Comparison of ENCODE assay signal across 8 mouse cellular contexts in genomic region chr14:8476606-8477005, GRCm38 (mm10).
DNase-seq lines count a peak whose midpoint lies in the region; ATAC-seq lines count a peak whose summit lies in the region.

No protein-coding gene starts in this region.

- no peaks in the 10 kb centered on the region for H3K36me3 ChIP-seq in neural tube, embryonic 14.5 days (ENCODE audit: control insufficient read depth, insufficient read depth, low read length)
- H3K36me3 ChIP-seq in heart, embryonic 10.5 days: peaks cover 13% of the 10 kb centered on the region; the same call in 1 of the 2 replicates

- no peak overlapping the region for H3K27ac ChIP-seq in neural tube, embryonic 14.5 days (ENCODE audit: low read depth, low read length)
- H3K27ac ChIP-seq in heart, embryonic 10.5 days: no peak overlapping the region

- H3K4me2 ChIP-seq in neural tube, embryonic 14.5 days (ENCODE audit: low read depth, low read length): no peak overlapping the region

- H3K4me3 ChIP-seq in neural tube, embryonic 14.5 days (ENCODE audit: low read depth, low read length): no peak overlapping the region
- H3K4me3 ChIP-seq in heart, embryonic 10.5 days: no peak overlapping the region

- H3K4me1 ChIP-seq in neural tube, embryonic 14.5 days (ENCODE audit: control insufficient read depth, insufficient read depth, low read length): no peaks in the 10 kb centered on the region
- 0 out of 2 replicates have a peak, but pooled peaks cover 4% of the 10 kb centered on the region for H3K4me1 ChIP-seq in heart, embryonic 10.5 days

- peak; percentile 34 for DNase-seq in adrenal gland, postnatal 14 days
- no peak for DNase-seq in adrenal gland, adult 8-10 months
- DNase-seq in neural tube, embryonic 10.5 days (ENCODE audit: extremely low spot score, low spot score): no peak
- peak; percentile 75 to 88 for DNase-seq in layer of hippocampus, postnatal 14 days (ENCODE audit: low spot score in 2 of 2)
- no peak for DNase-seq in spleen, postnatal 4 days (ENCODE audit: low spot score in 2 of 2)
- no peak for DNase-seq in heart, embryonic 10.5 days (ENCODE audit: low spot score)
- no peak for DNase-seq in urinary bladder, postnatal 4 days (ENCODE audit: low spot score in 2 of 2)

- no peak overlapping the region for H3K9ac ChIP-seq in neural tube, embryonic 14.5 days (replicated peaks; ENCODE audit: low read depth, low read length)

- H3K27me3 ChIP-seq in neural tube, embryonic 14.5 days (ENCODE audit: control insufficient read depth, insufficient read depth, low read length): no peaks in the 10 kb centered on the region
- H3K27me3 ChIP-seq in heart, embryonic 10.5 days (ENCODE audit: insufficient read depth, poor library complexity, severe bottlenecking): no peaks in the 10 kb centered on the region

- no peaks in the 10 kb centered on the region for H3K9me3 ChIP-seq in neural tube, embryonic 14.5 days (ENCODE audit: control insufficient read depth, low read length)
- H3K9me3 ChIP-seq in heart, embryonic 10.5 days: no peaks in the 10 kb centered on the region

- ATAC-seq in neural tube, embryonic 14.5 days (ENCODE audit: low read depth): peak; percentile 47; the same call in 1 of the 2 replicates

- 65% methylated on average over 3 of the region's 3 CpGs for WGBS in neural tube, embryonic 14.5 days
- WGBS in heart, embryonic 10.5 days: 66% methylated on average over 3 of the region's 3 CpGs

Comparison
In these comparisons a context has a peak if more than half of its experiments do, and no peak if none do; other contexts are left out.
1. DNase-seq: peak in adrenal gland, postnatal 14 days (single experiment) and layer of hippocampus, postnatal 14 days (2 of 2); none in adrenal gland, adult 8-10 months (single experiment), neural tube, embryonic 10.5 days (single experiment), spleen, postnatal 4 days (0 of 2), heart, embryonic 10.5 days (single experiment) and urinary bladder, postnatal 4 days (0 of 2).